Mouse (Mus musculus) kidney, adult 2 months (tissue): ENCODE data around the gene Cpsf3.

Source experiments
- CTCF ChIP-seq: fragments of 200-500 bp; conservative IDR thresholded peaks from 2 replicates; pipeline ENCODE4 v1.5.1; 2011; ENCODE audit warnings: low read depth, mild to moderate bottlenecking, control low read depth, low read length, moderate library complexity, mixed read lengths; ENCODE audit not compliant: insufficient read depth, insufficient read length
- POLR2A ChIP-seq: fragments of 200-500 bp; IDR thresholded peaks from one replicate; pipeline ENCODE4 v1.6.1; 2011; ENCODE audit warnings: low read depth, low read length, control low read depth

GRCm38 (mm10) chr12:21340674-21341073, 55.5 kb downstream of the Cpsf3 start:
- no peak for TF ChIP-seq CTCF
- no peak for TF ChIP-seq POLR2A
